Mouse (Mus musculus) T-helper 1 cell (primary cell): ENCODE results near the gene Rad54l2.

Experiments used
- in situ Hi-C: fragments of 300-600 bp; cut with MboI, MseI; formaldehyde crosslinking; loops from one replicate; pipeline ENCODE4 v1.15.1; 2025; ENCODE audit warnings: high pct_unique_total_duplicates

Rad54l2 gene

DNA sequence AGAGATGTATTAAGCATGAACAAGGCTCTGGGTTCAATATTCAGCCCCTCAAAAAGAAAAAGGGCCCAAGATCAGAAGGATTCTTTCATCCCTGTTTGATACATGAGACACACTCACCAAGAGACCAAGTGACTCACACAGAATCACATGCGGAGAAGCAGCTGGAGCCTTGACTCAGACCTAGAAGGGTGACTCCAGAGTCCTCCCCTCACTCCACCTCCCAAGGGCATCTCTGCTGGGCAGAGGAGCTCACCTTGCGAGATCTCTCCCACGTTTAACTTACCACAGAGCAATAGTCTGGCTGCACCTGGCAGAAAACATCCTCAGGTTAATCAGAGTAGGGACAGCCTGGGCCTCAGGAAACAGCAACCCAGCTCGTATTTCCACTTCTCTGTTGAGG lies 110.8 kb downstream of the Rad54l2 start:
- in situ Hi-C loops = no loop called here

DNA sequence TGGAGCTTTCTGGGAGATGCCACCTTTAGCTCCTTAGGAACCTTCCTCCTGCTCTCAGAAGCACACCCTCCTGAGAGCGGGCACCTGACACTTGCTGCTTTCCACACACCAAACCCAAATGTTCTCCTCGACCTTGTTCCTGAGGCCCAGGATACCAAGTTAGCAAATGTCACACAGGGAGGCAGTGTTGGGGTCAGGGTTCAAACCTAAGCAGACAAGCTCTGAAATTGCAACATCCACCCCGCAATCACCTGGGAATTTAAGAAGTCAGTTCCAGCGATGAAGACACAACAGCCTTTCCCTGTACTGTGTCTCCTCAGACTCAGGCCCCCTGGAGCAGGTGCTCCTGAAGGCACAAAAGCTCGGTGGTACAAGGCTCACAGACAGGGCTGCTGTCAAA lies 111.3 kb downstream of the Rad54l2 start:
- in situ Hi-C loops = no loop called here

DNA sequence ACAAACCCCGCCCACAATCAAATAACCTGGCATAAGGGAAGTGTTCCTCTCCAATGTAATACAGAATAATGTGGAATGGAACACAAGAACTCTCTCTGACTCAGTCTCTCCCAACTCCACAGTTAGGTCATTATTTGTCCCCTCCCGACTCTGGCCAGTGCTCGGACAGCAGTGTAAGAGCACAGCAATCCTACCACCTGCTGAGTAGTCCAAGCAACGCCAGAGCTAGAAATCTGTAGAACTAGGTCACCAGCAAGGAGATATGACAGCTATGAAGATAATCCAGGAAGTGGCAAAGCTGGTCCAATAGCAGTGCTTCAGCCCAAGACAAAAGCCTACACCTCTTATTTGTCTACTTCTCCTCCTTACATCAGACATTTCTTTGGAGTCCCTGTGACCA lies 112.4 kb downstream of the Rad54l2 start:
- in situ Hi-C loops = no loop called here

DNA sequence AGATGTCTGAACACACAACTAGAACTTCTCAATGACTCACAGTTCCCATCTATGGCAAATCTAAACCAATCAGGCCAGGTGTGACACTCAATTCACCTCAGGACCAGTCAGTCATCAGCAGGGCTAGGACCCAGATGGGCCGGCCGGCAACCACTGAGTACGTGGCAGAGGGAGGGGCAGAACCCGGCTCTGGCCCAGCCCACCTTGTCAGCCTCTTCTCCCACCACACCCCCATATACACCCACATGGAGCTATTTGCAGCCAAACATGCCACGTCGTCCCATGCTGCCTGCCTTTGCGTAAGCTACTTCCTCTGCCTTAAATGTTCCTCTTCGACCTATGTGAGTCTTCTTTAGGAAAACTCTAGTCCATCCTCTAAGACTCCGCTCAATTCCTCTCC lies 113.0 kb downstream of the Rad54l2 start:
- in situ Hi-C loops = no loop called here

DNA sequence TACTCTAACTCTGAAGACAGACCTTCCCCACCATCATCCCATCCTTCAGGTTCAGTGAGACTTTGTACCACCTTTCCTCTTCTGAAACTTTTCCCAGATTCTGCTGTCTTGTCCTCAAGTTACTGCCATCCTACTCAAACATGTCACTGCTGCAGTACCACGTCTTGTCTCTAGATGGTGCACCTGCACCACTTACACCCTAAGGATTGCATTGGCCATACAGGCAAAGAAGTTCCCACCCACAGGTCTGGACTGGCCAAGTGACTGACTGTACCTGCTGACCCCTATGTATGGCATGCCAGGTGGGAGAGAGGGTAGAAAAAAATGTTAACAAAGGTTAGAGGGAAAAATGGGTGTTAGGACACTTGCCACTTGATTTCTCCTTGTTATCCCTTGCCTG lies 113.5 kb downstream of the Rad54l2 start:
- in situ Hi-C loops = no loop called here

DNA sequence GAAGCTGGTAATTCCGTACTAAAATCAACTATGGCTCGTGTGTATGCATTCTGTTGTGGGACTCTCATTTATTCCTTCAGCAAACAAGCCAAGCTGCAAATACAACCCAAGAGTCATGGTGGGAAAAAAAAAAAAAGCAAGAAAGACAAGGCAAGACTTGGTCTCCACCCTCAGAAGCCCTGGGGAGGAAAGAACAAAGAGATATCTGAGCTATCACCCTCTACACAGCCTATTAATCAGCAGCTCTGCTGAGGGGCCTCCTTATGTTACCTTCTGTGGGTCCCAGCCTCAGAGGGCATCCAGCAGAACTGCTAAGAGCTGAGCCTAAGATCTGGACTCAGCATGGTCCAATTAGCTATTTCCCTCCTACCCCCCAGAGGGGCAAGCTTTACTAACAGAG lies 115.1 kb downstream of the Rad54l2 start:
- in situ Hi-C loops = no loop called here

DNA sequence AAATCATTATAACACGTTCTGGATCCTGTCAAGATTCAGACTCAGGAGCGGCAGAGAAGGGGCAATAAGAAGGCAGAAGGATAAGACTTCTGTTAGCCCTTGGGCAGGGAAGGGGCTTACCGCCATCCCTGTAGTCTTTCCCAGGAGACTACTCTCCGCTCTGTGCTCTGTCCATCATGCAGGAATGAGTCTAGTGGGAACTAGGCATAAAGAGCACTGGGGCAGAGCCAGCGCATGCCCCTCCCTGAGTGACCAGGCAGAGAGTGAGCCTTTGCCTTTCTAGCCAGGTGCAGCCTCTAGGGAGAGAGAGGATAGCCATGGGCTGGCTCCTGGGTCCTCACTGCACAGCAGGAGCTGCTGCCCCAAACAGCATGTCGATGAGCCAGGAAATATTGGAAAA lies 124.1 kb downstream of the Rad54l2 start:
- in situ Hi-C loops = no loop called here

DNA sequence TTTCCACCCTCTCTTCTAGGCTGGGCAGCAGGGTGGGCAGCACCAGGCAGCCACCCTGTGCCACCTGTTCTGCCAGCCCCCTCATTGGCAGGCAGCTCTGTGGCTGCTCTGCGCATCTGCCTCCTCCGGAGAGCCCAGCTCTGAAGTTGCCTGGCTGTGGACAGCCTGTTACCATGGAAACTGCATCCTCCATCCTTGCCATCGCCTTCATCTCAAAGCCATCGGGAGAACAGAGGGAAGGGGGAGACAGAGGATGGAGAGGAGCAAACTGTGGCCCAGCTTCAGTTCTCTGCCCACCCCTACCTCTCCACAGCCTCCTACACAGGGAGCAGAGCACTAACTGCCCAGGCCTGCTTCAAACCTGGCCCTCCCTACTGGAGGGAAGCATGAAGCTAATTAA lies 124.6 kb downstream of the Rad54l2 start:
- in situ Hi-C loops = no loop called here

DNA sequence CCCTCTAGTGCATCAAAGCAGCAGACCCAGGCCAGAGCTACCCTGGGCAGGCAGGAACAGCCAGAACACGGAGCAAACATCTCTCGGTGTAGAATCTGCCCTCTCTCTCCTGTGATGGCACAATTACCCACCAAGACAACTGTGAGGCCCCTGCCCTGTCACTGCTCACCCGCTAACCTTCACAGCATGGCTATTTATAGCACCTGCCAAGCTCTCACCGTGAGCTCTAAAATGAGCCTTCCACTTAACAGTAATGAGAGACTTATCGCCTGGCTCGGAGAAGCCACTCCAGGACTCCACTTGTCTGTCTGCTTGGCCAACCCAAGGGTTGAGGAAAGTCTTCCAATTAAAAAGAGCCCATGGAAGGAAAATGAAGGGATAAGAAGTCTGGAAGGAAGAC lies 125.8 kb downstream of the Rad54l2 start:
- in situ Hi-C loops = no loop called here

DNA sequence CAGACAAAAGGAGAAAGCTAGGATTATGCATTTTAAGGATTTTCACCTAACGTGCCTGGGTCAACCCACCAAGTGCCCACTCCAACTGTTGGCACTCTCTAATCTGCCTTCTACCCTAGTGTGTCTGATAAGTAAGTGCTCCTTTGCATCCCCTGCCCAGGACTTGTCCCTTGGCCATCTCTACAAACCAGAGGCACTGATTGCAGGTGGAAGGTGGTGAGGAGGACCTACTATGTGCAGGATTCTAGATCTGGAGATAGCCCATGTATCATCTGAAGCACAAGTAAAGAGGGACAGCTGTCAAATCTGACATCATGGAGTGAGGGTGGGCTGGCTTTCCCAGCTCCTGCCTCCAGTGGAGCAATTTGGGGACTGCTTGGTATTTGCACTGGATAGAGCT lies 129.1 kb downstream of the Rad54l2 start:
- in situ Hi-C loops = no loop called here

DNA sequence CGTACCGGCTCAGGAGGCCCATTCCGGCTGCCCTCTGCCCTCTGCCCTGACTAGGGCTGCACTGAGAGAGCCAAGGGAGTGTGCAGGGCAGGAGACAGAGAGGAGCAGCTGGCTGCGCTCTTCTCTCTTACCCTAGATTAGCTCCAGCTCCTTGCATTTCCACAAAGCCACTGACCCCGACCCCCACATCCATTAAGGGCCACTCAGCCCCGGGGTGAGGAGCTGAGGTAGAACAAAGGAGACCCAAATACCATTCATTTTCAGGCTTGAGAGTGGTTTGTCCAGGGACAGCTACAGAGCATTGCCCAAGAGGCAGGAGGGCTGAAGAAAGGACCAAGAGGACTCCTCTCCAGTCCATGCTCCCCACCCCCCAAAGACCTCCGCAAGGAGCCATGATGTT lies 129.6 kb downstream of the Rad54l2 start:
- in situ Hi-C loops = no loop called here

DNA sequence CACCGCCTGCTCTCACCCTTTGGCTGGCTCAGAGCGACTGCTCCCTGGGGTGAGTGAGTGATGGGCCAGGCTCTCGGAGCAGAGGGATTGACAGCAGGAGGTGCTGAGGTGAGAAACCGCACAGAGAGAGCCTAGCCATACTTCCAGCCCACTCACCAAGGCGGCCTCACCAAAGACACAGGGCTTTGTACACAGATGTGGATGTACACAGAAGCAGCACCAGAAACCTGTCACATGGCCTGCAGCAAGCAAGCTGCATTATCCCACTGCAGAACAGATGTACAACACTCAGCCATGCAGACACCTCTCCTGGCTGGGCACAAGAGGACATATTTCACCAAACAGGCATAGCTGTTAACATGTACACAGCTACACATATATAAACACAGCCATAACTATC lies 131.4 kb downstream of the Rad54l2 start:
- in situ Hi-C loops = no loop called here

DNA sequence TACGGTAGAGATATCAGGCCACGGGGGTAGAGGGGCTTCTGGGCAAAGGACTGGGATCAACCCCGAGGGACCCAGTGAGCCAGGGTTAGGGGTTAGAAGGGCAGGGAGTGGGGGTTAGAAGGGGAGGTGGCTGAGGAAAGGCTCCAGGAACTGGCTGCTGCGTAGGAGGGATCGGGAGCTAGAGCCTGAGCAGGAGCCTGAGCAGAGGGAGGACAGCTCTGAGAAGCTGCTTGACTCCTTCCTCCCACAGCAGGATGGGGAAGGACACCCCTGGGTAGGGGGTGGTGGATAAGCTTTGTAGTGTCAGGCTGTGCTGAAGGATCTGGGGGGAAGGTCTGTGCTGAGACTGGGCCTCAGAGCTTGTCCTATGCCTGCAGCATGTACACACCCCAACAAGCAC lies 132.2 kb downstream of the Rad54l2 start:
- in situ Hi-C loops = no loop called here

DNA sequence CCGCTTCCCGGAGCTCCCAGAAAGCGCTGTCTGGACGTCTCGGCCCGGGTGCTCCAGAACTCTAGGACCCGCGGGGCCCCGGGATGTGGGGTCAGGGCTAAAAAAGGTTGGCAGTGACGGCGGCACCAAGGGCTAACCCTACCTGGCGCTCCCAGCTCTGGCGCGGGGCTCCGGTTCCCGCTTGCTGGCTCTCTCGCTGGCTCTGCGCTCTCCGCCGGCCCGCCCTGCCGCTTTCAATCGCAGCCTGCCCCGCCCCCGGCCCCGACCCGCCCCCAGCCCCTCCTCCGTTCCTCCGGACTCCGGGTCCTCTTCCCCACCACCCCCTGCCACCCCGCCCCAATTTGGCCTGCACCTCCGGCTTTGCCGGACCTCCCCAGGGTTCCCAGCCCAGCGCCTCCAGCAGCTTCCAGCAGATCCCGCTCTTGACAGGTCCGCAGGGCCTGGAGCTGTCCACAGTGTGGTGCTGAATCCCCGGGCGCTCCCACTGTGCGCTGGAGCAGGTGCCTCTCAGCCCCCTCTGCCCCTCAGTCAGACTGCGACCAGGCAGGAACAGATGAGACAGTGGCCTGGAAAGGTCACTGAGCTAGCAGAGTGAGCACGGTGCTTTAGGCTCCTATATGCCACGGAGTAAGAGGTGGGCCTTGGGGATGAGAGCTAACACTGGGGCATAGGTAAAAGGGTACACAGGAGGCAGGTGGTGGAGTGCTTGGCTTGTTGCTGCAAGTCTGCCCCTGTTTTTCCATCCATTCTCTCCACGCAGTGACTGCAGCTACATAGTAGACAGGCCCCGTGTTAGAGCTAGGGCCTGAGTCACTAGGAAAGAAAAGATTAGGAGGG lies 132.9 kb downstream of the Rad54l2 start, which contains the start of gene Grm2:
TSS of gene Grm2 (minus strand) at position 199 of the 837 bp plus-strand sequence.
- in situ Hi-C loops = no loop called here

DNA sequence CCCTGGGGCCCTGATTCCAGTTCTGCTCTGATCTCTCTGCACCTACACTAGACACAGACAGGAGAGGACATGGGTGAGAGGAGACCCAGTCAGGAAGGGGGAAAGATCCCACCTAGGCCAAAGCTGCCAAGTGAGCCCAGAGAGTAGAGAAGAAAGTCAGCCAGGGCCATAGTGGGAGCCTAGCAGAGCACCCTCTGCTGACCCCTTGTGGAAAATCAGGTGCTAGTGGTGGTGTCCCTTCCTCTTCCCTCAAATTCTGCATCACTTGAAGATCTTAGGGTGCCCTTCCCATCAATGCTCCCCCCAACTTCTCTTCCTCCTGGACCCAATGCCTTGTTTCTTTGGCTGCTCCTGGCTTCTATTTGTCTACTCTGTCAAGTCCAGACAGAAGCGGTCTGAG lies 136.3 kb downstream of the Rad54l2 start:
- in situ Hi-C loops = loop anchor here (5.0 kb wide), 1 partner anchor 125 kb away; no protein-coding TSS in a partner anchor

DNA sequence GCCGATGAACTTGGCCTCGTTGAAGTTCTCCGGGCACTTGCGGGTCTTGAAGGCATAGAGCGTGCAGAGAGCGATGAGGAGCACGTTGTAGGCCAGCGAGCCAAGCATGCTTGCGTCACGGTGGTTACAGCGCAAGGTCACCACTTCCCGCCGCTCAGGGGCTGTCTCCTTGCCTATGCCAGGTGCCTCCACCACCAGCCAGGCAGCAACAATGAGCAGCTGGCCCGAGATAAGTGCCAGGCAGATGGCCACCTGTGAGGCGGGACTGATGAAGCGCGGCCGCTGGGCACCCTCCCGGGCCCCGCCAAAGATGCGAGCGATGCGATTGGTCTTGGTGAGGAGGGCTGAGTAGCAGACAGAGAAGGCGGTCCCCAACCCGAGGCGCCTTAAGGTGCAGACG lies 141.8 kb downstream of the Rad54l2 start:
- in situ Hi-C loops = no loop called here

DNA sequence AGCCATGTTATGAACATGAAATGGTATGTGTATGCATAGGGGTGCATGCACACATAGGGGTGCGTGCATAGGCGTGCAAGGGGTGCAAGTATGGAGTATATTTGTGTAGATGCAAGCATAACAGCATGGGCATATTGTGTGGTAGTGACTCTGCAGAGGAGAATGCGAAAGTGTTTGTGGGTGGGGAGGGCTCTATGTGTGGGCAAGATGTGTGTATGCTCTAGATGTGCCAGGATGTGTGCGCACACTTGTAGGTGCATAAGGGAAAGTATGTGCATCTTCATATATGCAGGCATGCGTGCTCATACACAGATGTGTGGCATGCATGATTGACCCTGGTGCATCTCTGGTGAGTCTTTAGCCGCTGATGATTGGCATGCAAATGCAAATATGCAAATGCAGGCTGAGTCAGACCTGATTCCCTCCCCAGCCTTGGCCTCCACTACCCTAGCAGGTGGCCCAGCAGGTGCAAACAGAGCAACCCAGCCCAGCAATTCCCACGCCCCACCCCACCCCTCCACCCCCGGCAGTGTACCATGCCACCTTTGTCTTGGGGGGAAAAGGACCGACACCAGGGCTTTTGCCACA lies 143.2 kb downstream of the Rad54l2 start:
- in situ Hi-C loops = no loop called here

DNA sequence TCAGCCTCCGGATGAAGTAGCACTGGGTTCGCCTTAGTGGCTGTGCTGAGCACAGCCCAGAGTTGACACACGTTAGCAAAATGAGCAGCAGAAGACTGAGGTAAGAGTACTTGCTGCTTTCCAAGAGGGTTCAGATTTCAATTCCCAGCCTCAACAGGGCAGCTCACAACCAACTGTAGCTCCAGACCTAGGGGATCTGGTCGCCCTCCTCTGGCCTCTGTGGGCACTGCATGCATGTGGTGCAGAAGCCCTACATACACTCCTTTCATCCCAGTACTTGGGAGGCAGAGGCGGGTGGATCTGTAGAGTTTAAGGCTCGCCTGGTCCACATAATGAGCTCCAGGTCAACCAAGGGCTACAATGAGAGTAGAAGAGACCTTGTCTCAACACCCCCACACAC lies 145.2 kb downstream of the Rad54l2 start:
- in situ Hi-C loops = loop anchor here (5.0 kb wide), 1 partner anchor 46 kb away; no protein-coding TSS in a partner anchor

DNA sequence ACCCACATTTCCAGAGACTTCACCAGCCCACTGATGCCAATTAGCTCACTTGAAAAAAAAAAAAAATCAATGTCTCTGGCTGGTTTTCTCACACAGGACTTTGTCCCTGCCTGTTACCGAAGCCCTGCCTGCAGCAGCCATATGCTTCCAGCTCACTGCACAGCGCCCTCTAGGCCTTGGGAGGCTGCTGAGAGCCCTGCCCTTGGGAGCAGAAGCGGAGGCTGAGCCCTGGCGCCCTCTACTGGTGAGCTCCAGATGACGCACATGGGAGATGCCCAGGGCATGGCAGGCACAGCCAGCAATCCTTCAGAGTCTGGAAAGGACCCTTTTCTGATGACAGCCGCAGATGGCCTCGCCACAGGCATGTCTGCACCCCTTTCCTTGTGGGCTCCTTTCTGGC lies 145.9 kb downstream of the Rad54l2 start:
- in situ Hi-C loops = loop anchor here (5.0 kb wide), 1 partner anchor 46 kb away; no protein-coding TSS in a partner anchor

DNA sequence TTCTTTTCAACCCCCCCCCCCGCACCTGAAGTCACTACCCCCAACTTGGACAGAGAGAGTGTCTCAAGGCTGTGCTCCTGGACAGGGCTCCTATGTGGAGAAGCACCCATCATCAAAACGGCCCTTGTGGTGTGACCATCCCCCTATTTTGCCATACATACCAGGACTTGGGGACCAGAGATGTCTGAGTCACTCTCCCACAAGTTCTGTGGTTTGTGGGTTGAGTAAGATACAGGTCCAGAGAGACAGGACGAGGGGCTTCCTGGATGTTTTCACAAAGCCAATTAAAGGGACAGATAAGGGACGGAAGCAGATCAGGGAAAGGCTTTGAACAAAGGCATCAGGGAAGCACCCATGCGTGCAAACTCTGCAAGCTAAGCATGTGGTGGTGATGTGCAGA lies 147.6 kb downstream of the Rad54l2 start:
- in situ Hi-C loops = loop anchor here (5.0 kb wide), 1 partner anchor 44 kb away; no protein-coding TSS in a partner anchor

DNA sequence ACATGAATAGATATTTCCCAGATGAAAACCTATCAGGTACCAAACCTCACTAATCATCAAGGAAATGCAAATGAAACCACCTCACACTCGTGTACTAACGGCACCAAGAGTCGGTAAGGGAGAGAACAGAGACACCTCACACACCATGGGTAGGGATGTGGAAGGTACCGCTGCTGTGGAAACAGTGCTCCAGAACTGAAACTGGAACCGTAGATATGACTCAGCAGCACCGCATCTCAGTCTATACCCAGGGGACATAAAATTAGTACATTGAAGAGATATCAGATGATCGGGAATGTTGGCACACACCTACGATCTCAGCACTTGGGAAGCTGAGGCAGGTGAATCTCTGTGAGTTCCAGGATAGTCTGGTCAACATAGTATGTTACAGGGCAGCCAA lies 150.8 kb downstream of the Rad54l2 start:
- in situ Hi-C loops = no loop called here
